Mouse (Mus musculus) lung, postnatal 0 days (tissue): ENCODE data around the gene Tex12.

ENCODE experiments used
- CTCF ChIP-seq: IDR thresholded peaks from 2 replicates; pipeline ENCODE4 v1.5.1; 2016; ENCODE audit warnings: antibody characterized with exemption, mild to moderate bottlenecking
- EP300 ChIP-seq: IDR thresholded peaks from 2 replicates; pipeline ENCODE4 v1.6.1; 2016; ENCODE audit warnings: antibody characterized with exemption, mild to moderate bottlenecking, control low read depth

DNA sequence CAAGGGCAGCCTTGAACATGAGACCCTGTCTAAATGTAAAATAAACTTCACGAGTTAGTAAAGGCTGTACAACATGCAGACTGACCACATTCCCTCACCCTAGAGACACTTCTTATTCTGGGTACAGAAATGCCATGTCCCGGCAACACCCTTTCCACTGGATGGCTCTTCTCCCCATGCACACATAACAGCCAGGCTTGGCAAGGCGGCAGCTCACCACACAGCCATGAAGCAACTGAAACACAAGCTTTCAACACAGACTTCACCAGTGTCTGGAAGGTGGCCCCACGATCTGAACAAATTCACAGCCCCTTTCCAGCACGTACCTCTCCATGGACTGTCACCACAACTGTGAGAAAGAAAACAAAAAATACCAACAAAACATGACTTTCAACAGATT lies 36.2 kb downstream of the Tex12 start:
- no peak for TF ChIP-seq CTCF
- no peak for TF ChIP-seq EP300
